Mouse (Mus musculus): ENCODE data around the gene Ccdc24.

The Ccdc24 gene

GRCm38 (mm10) chr4:117891738-117892161 is 19.4 kb upstream of the Ccdc24 start, which contains the start of gene Dph2:
Gene Dph2 (minus strand): TSS chr4:117892032.
- in situ Hi-C loops (cut with MboI; ENCODE audit: low sequenced_read_pairs) = no loop called here

GRCm38 (mm10) chr4:117890750-117891149 is 18.4 kb upstream of the Ccdc24 start:
- in situ Hi-C loops (cut with MboI; ENCODE audit: low sequenced_read_pairs) = no loop called here

GRCm38 (mm10) chr4:117890031-117890430 is 17.7 kb upstream of the Ccdc24 start:
- in situ Hi-C loops (cut with MboI; ENCODE audit: low sequenced_read_pairs) = no loop called here

- in situ Hi-C loops (cut with MboI; ENCODE audit: low sequenced_read_pairs) = no loop called here
These were observed 17.1 kb upstream of the Ccdc24 start for GRCm38 (mm10) chr4:117889471-117889870.

- in situ Hi-C loops (cut with MboI; ENCODE audit: low sequenced_read_pairs) = no loop called here
These were observed 15.6 kb upstream of the Ccdc24 start for GRCm38 (mm10) chr4:117887920-117888319.

GRCm38 (mm10) chr4:117887133-117887532 is 14.8 kb upstream of the Ccdc24 start, which contains the start of gene Atp6v0b:
Gene Atp6v0b (minus strand): TSS chr4:117887333.
- in situ Hi-C loops (cut with MboI; ENCODE audit: low sequenced_read_pairs) = no loop called here

- in situ Hi-C loops (cut with MboI; ENCODE audit: low sequenced_read_pairs) = no loop called here
These were observed 14.3 kb upstream of the Ccdc24 start for GRCm38 (mm10) chr4:117886644-117887043.

- in situ Hi-C loops (cut with MboI; ENCODE audit: low sequenced_read_pairs) = no loop called here
These were observed 13.6 kb upstream of the Ccdc24 start for GRCm38 (mm10) chr4:117885994-117886393.

- in situ Hi-C loops (cut with MboI; ENCODE audit: low sequenced_read_pairs) = no loop called here
These were observed 12.7 kb upstream of the Ccdc24 start for GRCm38 (mm10) chr4:117885093-117885492.

GRCm38 (mm10) chr4:117884146-117884545 is 11.8 kb upstream of the Ccdc24 start:
- in situ Hi-C loops (cut with MboI; ENCODE audit: low sequenced_read_pairs) = no loop called here

GRCm38 (mm10) chr4:117882701-117883691 is 10.6 kb upstream of the Ccdc24 start, which contains the start of gene B4galt2:
Gene B4galt2 (minus strand): TSS chr4:117883487.
- in situ Hi-C loops (cut with MboI; ENCODE audit: low sequenced_read_pairs) = no loop called here

GRCm38 (mm10) chr4:117878703-117879102 is 6.3 kb upstream of the Ccdc24 start:
- in situ Hi-C loops (cut with MboI; ENCODE audit: low sequenced_read_pairs) = no loop called here

GRCm38 (mm10) chr4:117878301-117878700 is 5.9 kb upstream of the Ccdc24 start:
- in situ Hi-C loops (cut with MboI; ENCODE audit: low sequenced_read_pairs) = no loop called here

- in situ Hi-C loops (cut with MboI; ENCODE audit: low sequenced_read_pairs) = no loop called here
These were observed 1.3 kb upstream of the Ccdc24 start for GRCm38 (mm10) chr4:117873615-117874014.

GRCm38 (mm10) chr4:117871787-117872186 is 570 bp downstream of the Ccdc24 start:
- in situ Hi-C loops (cut with MboI; ENCODE audit: low sequenced_read_pairs) = no loop called here

- in situ Hi-C loops (cut with MboI; ENCODE audit: low sequenced_read_pairs) = no loop called here
These were observed 1.9 kb downstream of the Ccdc24 start for GRCm38 (mm10) chr4:117870437-117870836.

GRCm38 (mm10) chr4:117869317-117869716 is 3.0 kb downstream of the Ccdc24 start:
- in situ Hi-C loops (cut with MboI; ENCODE audit: low sequenced_read_pairs) = no loop called here

GRCm38 (mm10) chr4:117867823-117868222 is 4.5 kb downstream of the Ccdc24 start:
- in situ Hi-C loops (cut with MboI; ENCODE audit: low sequenced_read_pairs) = no loop called here

- in situ Hi-C loops (cut with MboI; ENCODE audit: low sequenced_read_pairs) = no loop called here
These were observed 5.4 kb downstream of the Ccdc24 start for GRCm38 (mm10) chr4:117867000-117867399.

GRCm38 (mm10) chr4:117866083-117866482 is 6.3 kb downstream of the Ccdc24 start:
- in situ Hi-C loops (cut with MboI; ENCODE audit: low sequenced_read_pairs) = no loop called here

- in situ Hi-C loops (cut with MboI; ENCODE audit: low sequenced_read_pairs) = no loop called here
These were observed 9.5 kb downstream of the Ccdc24 start for GRCm38 (mm10) chr4:117862823-117863222.

GRCm38 (mm10) chr4:117860570-117860969 is 11.8 kb downstream of the Ccdc24 start:
- in situ Hi-C loops (cut with MboI; ENCODE audit: low sequenced_read_pairs) = no loop called here

Data from CH12F3 (cell line).